ENCODE assay signal across 21 mouse cellular contexts in genomic region chr12:3270818-3271217, GRCm38 (mm10). TPM values are rescaled to one million over a fixed set of nuclear protein-coding genes. Genes with fewer than 3 reads are reported as not detected.
DNase-seq lines count a peak whose midpoint lies in the region; ATAC-seq and TF ChIP-seq lines count a peak whose summit lies in the region.
"Had no signal": no experiment of that assay in that cellular context is flagged by ENCODE, and none has a peak within 500 bp of the region (broad histone marks: within the 10 kb centered on the region; RNA-seq: fewer than 3 reads in every experiment).

No protein-coding gene starts in this region.

- no peak overlapping the region for H3K27ac ChIP-seq in intestine, postnatal 0 days (ENCODE audit: low read depth, low read length)
- no peak overlapping the region for H3K27ac ChIP-seq in intestine, embryonic 15.5 days
- H3K27ac ChIP-seq in midbrain, postnatal 0 days (ENCODE audit: low read depth, low read length): no peak overlapping the region
- no peak overlapping the region for H3K27ac ChIP-seq in midbrain, embryonic 13.5 days
- H3K27ac ChIP-seq: limb, embryonic 10.5 days had no signal

- no peaks in the 10 kb centered on the region for H3K4me1 ChIP-seq in intestine, postnatal 0 days (replicated peaks; ENCODE audit: control insufficient read depth, insufficient read depth, low read length)
- H3K4me1 ChIP-seq in intestine, embryonic 15.5 days (replicated peaks): no peaks in the 10 kb centered on the region
- no peaks in the 10 kb centered on the region for H3K4me1 ChIP-seq in midbrain, postnatal 0 days (ENCODE audit: insufficient read depth, low read length)
- H3K4me1 ChIP-seq in midbrain, embryonic 13.5 days (replicated peaks): no peaks in the 10 kb centered on the region
- H3K4me1 ChIP-seq: heart, embryonic 12.5 days; limb, embryonic 10.5 days had no signal

- H3K9me3 ChIP-seq in intestine, postnatal 0 days (ENCODE audit: control insufficient read depth): no peaks in the 10 kb centered on the region
- no peaks in the 10 kb centered on the region for H3K9me3 ChIP-seq in intestine, embryonic 15.5 days
- H3K9me3 ChIP-seq in midbrain, postnatal 0 days (ENCODE audit: low read length): no peaks in the 10 kb centered on the region
- H3K9me3 ChIP-seq in midbrain, embryonic 13.5 days: 0 out of 2 replicates have a peak, but pooled peaks cover 2% of the 10 kb centered on the region
- H3K9me3 ChIP-seq: heart, embryonic 12.5 days; limb, embryonic 10.5 days had no signal

- peak; percentile 21; the same call in 1 of the 2 replicates for TF ChIP-seq CTCF in intestine, postnatal 0 days (IDR thresholded peaks at IDR 0.05; ENCODE audit: low read depth)
- peak; percentile 11; the same call in 1 of the 2 replicates for TF ChIP-seq CTCF in midbrain, postnatal 0 days (IDR thresholded peaks at IDR 0.05)

- no peaks in the 10 kb centered on the region for H3K27me3 ChIP-seq in intestine, postnatal 0 days (replicated peaks; ENCODE audit: control insufficient read depth, insufficient read depth, low read length)
- no peaks in the 10 kb centered on the region for H3K27me3 ChIP-seq in intestine, embryonic 15.5 days (replicated peaks)
- H3K27me3 ChIP-seq in midbrain, postnatal 0 days (ENCODE audit: insufficient read depth, low read length): no peaks in the 10 kb centered on the region
- H3K27me3 ChIP-seq in midbrain, embryonic 13.5 days: no peaks in the 10 kb centered on the region
- H3K27me3 ChIP-seq: heart, embryonic 12.5 days; Patski had no signal

- no peak for DNase-seq in midbrain, postnatal 0 days (ENCODE audit: low spot score)
- no peak for DNase-seq in B cell, adult 2 months
- DNase-seq in spleen, postnatal 14 days (ENCODE audit: low spot score in 2 of 2): no peak
- DNase-seq: adrenal gland, adult 2 months; cerebellum, adult 11-12 months; cerebellum, postnatal 14 days; heart, postnatal 10 days; kidney, adult 18-20 months; kidney, postnatal 4 days; layer of hippocampus, adult 9-11 months; lung, adult 18-20 months; lung, postnatal 4 days; right cerebral cortex, postnatal 14 days had no signal

- H3K36me3 ChIP-seq in intestine, postnatal 0 days (ENCODE audit: control insufficient read depth, insufficient read depth): no peaks in the 10 kb centered on the region
- 0 out of 2 replicates have a peak, but pooled peaks cover 2% of the 10 kb centered on the region for H3K36me3 ChIP-seq in intestine, embryonic 15.5 days
- no peaks in the 10 kb centered on the region for H3K36me3 ChIP-seq in midbrain, postnatal 0 days (ENCODE audit: insufficient read depth, low read length)
- H3K36me3 ChIP-seq in midbrain, embryonic 13.5 days: peaks cover 4% of the 10 kb centered on the region; the same call in 1 of the 2 replicates
- H3K36me3 ChIP-seq: heart, embryonic 12.5 days had no signal

- no peak overlapping the region for H3K9ac ChIP-seq in intestine, postnatal 0 days (ENCODE audit: low read depth, low read length)
- H3K9ac ChIP-seq in intestine, embryonic 15.5 days: no peak overlapping the region
- no peak overlapping the region for H3K9ac ChIP-seq in midbrain, postnatal 0 days (replicated peaks; ENCODE audit: low read length, poor library complexity, severe bottlenecking)
- no peak overlapping the region for H3K9ac ChIP-seq in midbrain, embryonic 13.5 days (replicated peaks)
- H3K9ac ChIP-seq: heart, embryonic 12.5 days had no signal

- no peak for ATAC-seq in intestine, postnatal 0 days
- ATAC-seq in intestine, embryonic 15.5 days: no peak
- no peak for ATAC-seq in midbrain, postnatal 0 days (ENCODE audit: low FRiP score)
- no peak for ATAC-seq in midbrain, embryonic 13.5 days
- ATAC-seq in megakaryocyte, adult 5-6 weeks (ENCODE audit: poor library complexity, severe bottlenecking): peak; percentile 52; the same call in 1 of the 2 replicates
- ATAC-seq: Patski had no signal

- no peak overlapping the region for H3K4me3 ChIP-seq in intestine, postnatal 0 days (ENCODE audit: low read depth, low read length)
- H3K4me3 ChIP-seq in intestine, embryonic 15.5 days (replicated peaks): no peak overlapping the region
- H3K4me3 ChIP-seq in midbrain, postnatal 0 days (ENCODE audit: low read depth, low read length): no peak overlapping the region
- no peak overlapping the region for H3K4me3 ChIP-seq in midbrain, embryonic 13.5 days (replicated peaks)
- H3K4me3 ChIP-seq: heart, embryonic 12.5 days; limb, embryonic 10.5 days had no signal

- H3K4me2 ChIP-seq in intestine, postnatal 0 days (replicated peaks; ENCODE audit: low read depth): no peak overlapping the region
- no peak overlapping the region for H3K4me2 ChIP-seq in intestine, embryonic 15.5 days (replicated peaks)
- no peak overlapping the region for H3K4me2 ChIP-seq in midbrain, postnatal 0 days (ENCODE audit: low read depth, low read length, poor library complexity, severe bottlenecking)
- H3K4me2 ChIP-seq in midbrain, embryonic 13.5 days (replicated peaks): no peak overlapping the region
- H3K4me2 ChIP-seq: heart, embryonic 12.5 days; midbrain, embryonic 11.5 days had no signal

RNA-seq across cellular contexts. Expression of gene Rab10, which starts 39.0 kb away (rescaled TPM):
- 47.0 and 50.1 TPM in 2 replicates for polyA plus RNA-seq in intestine, postnatal 0 days (2015; fragmentation: Nextera tagmentation; extraction: Ambion mirVana)
- polyA plus RNA-seq in intestine, embryonic 15.5 days (2015; fragmentation: Nextera tagmentation; extraction: Ambion mirVana): 68.7 and 75.2 TPM in 2 replicates
- 243 and 253 TPM in 2 replicates for total RNA-seq in midbrain, postnatal 0 days (2014; rRNA removed)
- 142 and 151 TPM in 2 replicates for polyA plus RNA-seq in midbrain, postnatal 0 days (2015; fragmentation: Nextera tagmentation; extraction: Ambion mirVana)
- polyA plus RNA-seq in midbrain, embryonic 13.5 days (2015; fragmentation: Nextera tagmentation; extraction: Ambion mirVana): 119 and 128 TPM in 2 replicates
- 68.7 and 74.6 TPM in 2 replicates for total RNA-seq in megakaryocyte, adult 5-6 weeks (2015)
- total RNA-seq in megakaryocyte, adult 5-6 weeks (2017): 94.9 and 96.9 TPM in 2 replicates
